Comparison of ENCODE assay signal across 8 mouse cellular contexts in the genomic region with DNA sequence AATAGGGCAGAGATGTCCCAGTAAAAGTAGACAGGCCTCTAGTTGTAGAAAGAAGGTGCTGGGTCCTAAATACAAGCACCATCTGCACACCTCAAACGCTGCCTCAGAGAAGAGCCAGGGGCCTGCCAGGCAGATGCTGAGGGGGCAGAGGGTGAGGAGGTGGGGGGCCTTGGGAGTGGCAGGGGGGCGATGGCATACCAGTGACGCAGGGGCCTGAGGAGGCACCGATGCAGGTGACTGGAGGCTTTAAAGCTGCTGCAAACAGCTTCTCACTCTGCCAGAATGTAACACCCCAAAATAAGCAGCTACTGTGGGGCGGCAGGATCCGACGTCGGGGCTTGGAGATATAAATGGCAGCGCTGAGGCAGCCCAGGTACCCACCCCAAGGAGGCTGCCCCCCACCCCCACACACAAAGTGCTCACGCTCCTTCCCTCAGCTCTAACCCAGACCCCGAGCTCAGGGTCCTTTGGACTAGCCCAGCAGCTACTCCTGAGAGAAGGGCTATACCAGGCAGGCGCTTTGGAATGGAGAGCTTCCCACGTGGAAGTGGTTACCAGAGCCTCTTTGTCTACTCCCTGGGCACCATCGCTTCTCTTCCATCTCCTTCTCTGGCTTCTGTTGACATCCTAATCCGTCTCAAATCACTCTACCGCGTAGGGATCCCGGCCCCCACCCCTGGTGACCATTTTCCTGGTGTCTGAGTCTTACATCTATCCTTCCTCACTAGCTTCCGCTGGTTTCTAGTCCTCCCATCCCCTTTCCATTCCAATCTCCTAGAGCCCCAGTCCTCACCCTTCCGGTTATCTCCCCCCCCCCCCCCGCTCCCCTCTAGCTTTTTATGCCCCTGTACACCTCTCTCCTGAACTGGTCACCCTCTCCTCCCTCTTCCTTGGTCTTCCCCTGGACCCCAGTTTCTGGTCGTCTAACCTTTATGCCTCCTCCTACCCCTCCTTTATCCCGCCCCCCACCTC. TPM values are rescaled to one million over a fixed set of nuclear protein-coding genes. Genes with fewer than 3 reads are reported as not detected.
DNase-seq lines count a peak whose midpoint lies in the region; ATAC-seq and TF ChIP-seq lines count a peak whose summit lies in the region.

No protein-coding gene starts in this region.

- TF ChIP-seq POLR2A in ES-Bruce4 (IDR thresholded peaks at IDR 0.05; ENCODE audit: insufficient read depth, low read length), result no peak

- peak overlapping the region; percentile 64 for H3K4me3 ChIP-seq in heart, embryonic 15.5 days
- peak overlapping the region; percentile 15; the same call in 1 of the 2 replicates for H3K4me3 ChIP-seq in ES-Bruce4 (ENCODE audit: low read depth, low read length)
- H3K4me3 ChIP-seq in forebrain, embryonic 14.5 days (ENCODE audit: low read depth, low read length), result peak overlapping the region; percentile 67
- H3K4me3 ChIP-seq in limb, embryonic 15.5 days, result no peak overlapping the region

- 9% methylated on average over 22 of the region's 23 CpGs for WGBS in heart, embryonic 15.5 days
- WGBS in forebrain, embryonic 14.5 days, result 9% methylated on average over 21 of the region's 23 CpGs
- WGBS in limb, embryonic 15.5 days, result 9% methylated on average over 20 of the region's 23 CpGs

- no peak for DNase-seq in heart, adult 18-20 months
- no peak for DNase-seq in forebrain, embryonic 14.5 days (ENCODE audit: low spot score)
- DNase-seq in testis, postnatal 10 days (ENCODE audit: low spot score), result no peak
- DNase-seq in adipocyte (ENCODE audit: low spot score), result no peak
- DNase-seq in right cerebral cortex, postnatal 36 days (ENCODE audit: low spot score in 2 of 2), result no peak

- no peak for ATAC-seq in heart, embryonic 15.5 days (replicated peaks; ENCODE audit: insufficient number of reproducible peaks, insufficient read depth, low FRiP score, low read depth)
- ATAC-seq in forebrain, embryonic 14.5 days, result no peak
- no peak for ATAC-seq in limb, embryonic 15.5 days (ENCODE audit: insufficient number of reproducible peaks, low FRiP score, low TSS enrichment, low read depth)

- H3K36me3 ChIP-seq in heart, embryonic 15.5 days, result no peaks in the 10 kb centered on the region
- H3K36me3 ChIP-seq in ES-Bruce4 (ENCODE audit: control insufficient read depth, insufficient read depth, low read length, poor library complexity, severe bottlenecking), result no peaks in the 10 kb centered on the region
- no peaks in the 10 kb centered on the region for H3K36me3 ChIP-seq in forebrain, embryonic 14.5 days (ENCODE audit: control insufficient read depth, insufficient read depth, low read length)
- H3K36me3 ChIP-seq in limb, embryonic 15.5 days, result no peaks in the 10 kb centered on the region

- TF ChIP-seq CTCF in ES-Bruce4 (IDR thresholded peaks at IDR 0.05; ENCODE audit: low read depth, low read length), result no peak

- no peak overlapping the region for H3K9ac ChIP-seq in heart, embryonic 15.5 days
- H3K9ac ChIP-seq in ES-Bruce4 (ENCODE audit: low read depth, poor library complexity, severe bottlenecking), result no peak overlapping the region
- H3K9ac ChIP-seq in forebrain, embryonic 14.5 days (ENCODE audit: low read length), result peak overlapping the region; percentile 72
- H3K9ac ChIP-seq in limb, embryonic 15.5 days, result no peak overlapping the region

- H3K27me3 ChIP-seq in heart, embryonic 15.5 days, result peaks cover 92% of the 10 kb centered on the region
- H3K27me3 ChIP-seq in ES-Bruce4 (ENCODE audit: control insufficient read depth, insufficient read depth, low read length, poor library complexity, severe bottlenecking), result peaks cover 20% of the 10 kb centered on the region
- H3K27me3 ChIP-seq in forebrain, embryonic 14.5 days (replicated peaks; ENCODE audit: control insufficient read depth, insufficient read depth, low read length), result peaks cover 51% of the 10 kb centered on the region
- peaks cover 95% of the 10 kb centered on the region for H3K27me3 ChIP-seq in limb, embryonic 15.5 days

- peaks cover 48% of the 10 kb centered on the region for H3K4me1 ChIP-seq in heart, embryonic 15.5 days (replicated peaks)
- H3K4me1 ChIP-seq in ES-Bruce4 (ENCODE audit: control insufficient read depth, insufficient read depth, low read length), result no peaks in the 10 kb centered on the region
- H3K4me1 ChIP-seq in forebrain, embryonic 14.5 days (ENCODE audit: control insufficient read depth, insufficient read depth, low read length), result peaks cover 20% of the 10 kb centered on the region
- peaks cover 56% of the 10 kb centered on the region for H3K4me1 ChIP-seq in limb, embryonic 15.5 days

- no peak for TF ChIP-seq EP300 in ES-Bruce4 (IDR thresholded peaks at IDR 0.05; ENCODE audit: insufficient read depth, low read depth, low read length)

- peak overlapping the region; percentile 92 for H3K4me2 ChIP-seq in heart, embryonic 15.5 days
- peak overlapping the region; percentile 83 for H3K4me2 ChIP-seq in forebrain, embryonic 14.5 days (ENCODE audit: low read length)
- H3K4me2 ChIP-seq in limb, embryonic 15.5 days, result peak overlapping the region; percentile 84; the same call in 1 of the 2 replicates

- no peaks in the 10 kb centered on the region for H3K9me3 ChIP-seq in heart, embryonic 15.5 days (replicated peaks)
- no peaks in the 10 kb centered on the region for H3K9me3 ChIP-seq in ES-Bruce4 (replicated peaks; ENCODE audit: control insufficient read depth, insufficient read depth, low read length, poor library complexity, severe bottlenecking)
- H3K9me3 ChIP-seq in forebrain, embryonic 14.5 days (replicated peaks; ENCODE audit: control insufficient read depth, low read length), result no peaks in the 10 kb centered on the region
- H3K9me3 ChIP-seq in limb, embryonic 15.5 days, result no peaks in the 10 kb centered on the region

- no peak overlapping the region for H3K27ac ChIP-seq in heart, embryonic 15.5 days
- H3K27ac ChIP-seq in ES-Bruce4 (ENCODE audit: insufficient read depth, low read length), result no peak overlapping the region
- no peak overlapping the region for H3K27ac ChIP-seq in forebrain, embryonic 14.5 days (ENCODE audit: low read depth, low read length)
- no peak overlapping the region for H3K27ac ChIP-seq in limb, embryonic 15.5 days

RNA-seq across cellular contexts. Expression of a gene that starts 1.1 kb away (rescaled TPM):
- polyA plus RNA-seq in heart, embryonic 15.5 days (2015; fragmentation: Nextera tagmentation; extraction: Ambion mirVana), result 1.9 and 2.1 TPM in 2 replicates
- total RNA-seq in heart, adult 18-20 months (2021), result 1 to 10 TPM; 3.0 to 3.5 TPM
- polyA plus RNA-seq in ES-Bruce4 (2011; ENCODE audit: insufficient read depth, insufficient read length, low read depth, missing spikeins), result not detected in 2 replicates
- polyA plus RNA-seq in forebrain, embryonic 14.5 days (2014; fragmentation: Nextera tagmentation; extraction: Ambion mirVana), result 7.5 and 13.6 TPM in 2 replicates
- polyA plus RNA-seq in limb, embryonic 15.5 days (2015; fragmentation: Nextera tagmentation; extraction: Ambion mirVana), result 0.96 TPM in 2 replicates

RNA-seq across cellular contexts. Expression of a gene that starts 46.7 kb away (rescaled TPM):
- 8.6 and 11.5 TPM in 2 replicates for polyA plus RNA-seq in heart, embryonic 15.5 days (2015; fragmentation: Nextera tagmentation; extraction: Ambion mirVana)
- total RNA-seq in heart, adult 18-20 months (2021), result 1 to 10 TPM; 2.6 to 3.3 TPM
- polyA plus RNA-seq in ES-Bruce4 (2011; ENCODE audit: insufficient read depth, insufficient read length, low read depth, missing spikeins), result 11.5 and 12.3 TPM in 2 replicates
- polyA plus RNA-seq in forebrain, embryonic 14.5 days (2014; fragmentation: Nextera tagmentation; extraction: Ambion mirVana), result 3.4 and 4.0 TPM in 2 replicates
- polyA plus RNA-seq in limb, embryonic 15.5 days (2015; fragmentation: Nextera tagmentation; extraction: Ambion mirVana), result 14.5 and 16.5 TPM in 2 replicates

RNA-seq across cellular contexts. Expression of a gene that starts 51.0 kb away (rescaled TPM):
- polyA plus RNA-seq in heart, embryonic 15.5 days (2015; fragmentation: Nextera tagmentation; extraction: Ambion mirVana), result 35.8 and 40.8 TPM in 2 replicates
- 10 to 100 TPM; 65.4 to 72.8 TPM for total RNA-seq in heart, adult 18-20 months (2021)
- polyA plus RNA-seq in ES-Bruce4 (2011; ENCODE audit: insufficient read depth, insufficient read length, low read depth, missing spikeins), result 4.4 and 4.9 TPM in 2 replicates
- polyA plus RNA-seq in forebrain, embryonic 14.5 days (2014; fragmentation: Nextera tagmentation; extraction: Ambion mirVana), result 6.6 and 7.0 TPM in 2 replicates
- 32.4 and 36.2 TPM in 2 replicates for polyA plus RNA-seq in limb, embryonic 15.5 days (2015; fragmentation: Nextera tagmentation; extraction: Ambion mirVana)

RNA-seq across cellular contexts. Expression of a gene that starts 58.6 kb away (rescaled TPM):
- 76.6 TPM in 2 replicates for polyA plus RNA-seq in heart, embryonic 15.5 days (2015; fragmentation: Nextera tagmentation; extraction: Ambion mirVana)
- total RNA-seq in heart, adult 18-20 months (2021), result 100 to 1,000 TPM; 109 to 146 TPM
- 40.8 and 47.3 TPM in 2 replicates for polyA plus RNA-seq in ES-Bruce4 (2011; ENCODE audit: insufficient read depth, insufficient read length, low read depth, missing spikeins)
- 70.2 and 90.7 TPM in 2 replicates for polyA plus RNA-seq in forebrain, embryonic 14.5 days (2014; fragmentation: Nextera tagmentation; extraction: Ambion mirVana)
- 45.0 and 49.8 TPM in 2 replicates for polyA plus RNA-seq in limb, embryonic 15.5 days (2015; fragmentation: Nextera tagmentation; extraction: Ambion mirVana)
